In the genomic region with DNA sequence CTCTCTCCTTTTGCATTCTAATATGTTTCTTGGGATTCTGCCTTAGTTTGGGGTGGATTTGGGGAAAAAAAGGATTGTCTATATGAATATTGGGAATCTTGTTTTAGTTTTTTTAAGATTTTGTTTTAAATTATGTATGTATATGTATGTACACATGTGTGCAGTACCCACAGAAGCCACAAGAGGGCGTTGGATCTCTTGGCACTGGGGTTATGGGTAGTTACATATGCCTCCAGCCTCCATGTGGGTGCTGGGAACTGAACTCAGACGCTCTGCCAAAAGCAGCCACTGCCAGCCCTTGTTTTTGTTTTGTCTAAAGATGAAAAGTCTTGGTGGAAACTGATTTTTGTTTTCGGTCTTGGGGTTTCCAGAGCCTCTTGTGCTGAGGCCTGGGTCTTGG, we compare ENCODE assay signal across 17 mouse cellular contexts. TPM values are rescaled to one million over a fixed set of nuclear protein-coding genes. Genes with fewer than 3 reads are reported as not detected.
DNase-seq lines count a peak whose midpoint lies in the region; ATAC-seq and TF ChIP-seq lines count a peak whose summit lies in the region.
"Had no signal": no experiment of that assay in that cellular context is flagged by ENCODE, and none has a peak within 500 bp of the region (broad histone marks: within the 10 kb centered on the region; RNA-seq: fewer than 3 reads in every experiment).

No protein-coding gene starts in this region.

- no peaks in the 10 kb centered on the region for H3K36me3 ChIP-seq in hindbrain, postnatal 0 days (ENCODE audit: insufficient read depth, low read length)
- H3K36me3 ChIP-seq in hindbrain, embryonic 16.5 days (ENCODE audit: control insufficient read depth, insufficient read depth, low read length) = no peaks in the 10 kb centered on the region
- H3K36me3 ChIP-seq: embryonic facial prominence, embryonic 15.5 days; heart, embryonic 15.5 days; hindbrain, embryonic 15.5 days; limb, embryonic 15.5 days; midbrain, embryonic 12.5 days had no signal

- ATAC-seq in hindbrain, postnatal 0 days = no peak
- no peak for ATAC-seq in hindbrain, embryonic 16.5 days

- no peak for DNase-seq in hindbrain, postnatal 0 days (ENCODE audit: low spot score)
- no peak for DNase-seq in lung, adult 2 months
- no peak for DNase-seq in lung, postnatal 36 days
- peak; percentile 53 for DNase-seq in ES-CJ7 (ENCODE audit: low read depth, low spot score)
- no peak for DNase-seq in frontal cortex, postnatal 36 days (ENCODE audit: low spot score in 2 of 2)
- no peak for DNase-seq in adrenal gland, adult 2 months
- DNase-seq: cerebellum, adult 11-12 months; heart, adult 11 months; thymus, adult 18-20 months had no signal

- TF ChIP-seq CTCF in hindbrain, postnatal 0 days (IDR thresholded peaks at IDR 0.05; ENCODE audit: low read depth) = peak; percentile 41; the same call in 1 of the 2 replicates
- TF ChIP-seq CTCF in lung, adult 2 months (IDR thresholded peaks at IDR 0.05; ENCODE audit: insufficient read depth, low read length) = peak; percentile 8; the same call in 1 of the 2 replicates
- TF ChIP-seq CTCF in olfactory bulb, adult 2 months (IDR thresholded peaks at IDR 0.05; ENCODE audit: insufficient read depth, low read depth, low read length) = peak; percentile 47; the same call in 1 of the 2 replicates

- H3K4me2 ChIP-seq in hindbrain, postnatal 0 days (ENCODE audit: low read depth, low read length) = no peak overlapping the region
- no peak overlapping the region for H3K4me2 ChIP-seq in hindbrain, embryonic 16.5 days (ENCODE audit: low read length)
- H3K4me2 ChIP-seq: embryonic facial prominence, embryonic 15.5 days; heart, embryonic 15.5 days; hindbrain, embryonic 15.5 days; limb, embryonic 15.5 days; midbrain, embryonic 12.5 days had no signal

- no peak for TF ChIP-seq POLR2A in lung, adult 2 months (IDR thresholded peaks at IDR 0.05; ENCODE audit: borderline replicate concordance, extremely low read depth, low read depth, low read length)
- TF ChIP-seq POLR2A in olfactory bulb, adult 2 months (IDR thresholded peaks at IDR 0.05; ENCODE audit: insufficient read depth, low read depth, low read length) = no peak

- H3K4me1 ChIP-seq in hindbrain, postnatal 0 days (ENCODE audit: insufficient read depth, low read length) = no peaks in the 10 kb centered on the region
- no peaks in the 10 kb centered on the region for H3K4me1 ChIP-seq in hindbrain, embryonic 16.5 days (ENCODE audit: control insufficient read depth, insufficient read depth, low read depth, low read length)
- H3K4me1 ChIP-seq in lung, adult 2 months (ENCODE audit: control insufficient read depth, insufficient read depth, low read length) = no peaks in the 10 kb centered on the region
- H3K4me1 ChIP-seq in olfactory bulb, adult 2 months (ENCODE audit: control insufficient read depth, insufficient read depth, low read length) = peaks cover 12% of the 10 kb centered on the region
- H3K4me1 ChIP-seq: embryonic facial prominence, embryonic 15.5 days; heart, embryonic 15.5 days; hindbrain, embryonic 15.5 days; limb, embryonic 15.5 days; midbrain, embryonic 12.5 days had no signal

- no peaks in the 10 kb centered on the region for H3K27me3 ChIP-seq in hindbrain, postnatal 0 days (ENCODE audit: insufficient read depth, low read length)
- H3K27me3 ChIP-seq in hindbrain, embryonic 16.5 days (replicated peaks; ENCODE audit: control insufficient read depth, insufficient read depth, low read length) = no peaks in the 10 kb centered on the region
- H3K27me3 ChIP-seq: embryonic facial prominence, embryonic 15.5 days; heart, embryonic 15.5 days; hindbrain, embryonic 15.5 days; limb, embryonic 15.5 days; midbrain, embryonic 12.5 days had no signal

- no peak overlapping the region for H3K4me3 ChIP-seq in hindbrain, postnatal 0 days (ENCODE audit: low read length)
- no peak overlapping the region for H3K4me3 ChIP-seq in hindbrain, embryonic 16.5 days (ENCODE audit: low read length)
- no peak overlapping the region for H3K4me3 ChIP-seq in lung, adult 2 months (replicated peaks; ENCODE audit: extremely low read depth, low read depth, low read length)
- no peak overlapping the region for H3K4me3 ChIP-seq in olfactory bulb, adult 2 months (ENCODE audit: insufficient read depth, low read depth, low read length)
- H3K4me3 ChIP-seq: embryonic facial prominence, embryonic 15.5 days; heart, embryonic 15.5 days; hindbrain, embryonic 15.5 days; limb, embryonic 15.5 days; midbrain, embryonic 12.5 days; myocyte had no signal

- H3K9ac ChIP-seq in hindbrain, postnatal 0 days (replicated peaks; ENCODE audit: low read length) = no peak overlapping the region
- H3K9ac ChIP-seq in hindbrain, embryonic 16.5 days (ENCODE audit: low read depth, low read length) = no peak overlapping the region
- H3K9ac ChIP-seq: embryonic facial prominence, embryonic 15.5 days; heart, embryonic 15.5 days; hindbrain, embryonic 15.5 days; limb, embryonic 15.5 days; midbrain, embryonic 12.5 days had no signal

- H3K9me3 ChIP-seq in hindbrain, postnatal 0 days (ENCODE audit: low read length) = no peaks in the 10 kb centered on the region
- no peaks in the 10 kb centered on the region for H3K9me3 ChIP-seq in hindbrain, embryonic 16.5 days (ENCODE audit: control insufficient read depth, low read length)
- H3K9me3 ChIP-seq: embryonic facial prominence, embryonic 15.5 days; heart, embryonic 15.5 days; hindbrain, embryonic 15.5 days; limb, embryonic 15.5 days; midbrain, embryonic 12.5 days had no signal

- 61% methylated on average over 3 of the region's 3 CpGs for WGBS in hindbrain, postnatal 0 days
- 64% methylated on average over 3 of the region's 3 CpGs for WGBS in hindbrain, embryonic 16.5 days
- 59% methylated on average over 3 of the region's 3 CpGs for WGBS in lung, adult 2 months
- WGBS in olfactory bulb, adult 2 months = 46% methylated on average over 3 of the region's 3 CpGs

- no peak overlapping the region for H3K27ac ChIP-seq in hindbrain, postnatal 0 days
- H3K27ac ChIP-seq in hindbrain, embryonic 16.5 days (ENCODE audit: low read depth, low read length) = no peak overlapping the region
- H3K27ac ChIP-seq in olfactory bulb, adult 2 months (ENCODE audit: insufficient read depth, low read depth, low read length) = peak overlapping the region; percentile 55; the same call in 1 of the 2 replicates
- H3K27ac ChIP-seq: embryonic facial prominence, embryonic 15.5 days; heart, embryonic 15.5 days; hindbrain, embryonic 15.5 days; limb, embryonic 15.5 days; midbrain, embryonic 12.5 days had no signal

RNA-seq across cellular contexts. Expression of gene Fbxo21, which starts 59.6 kb away (rescaled TPM):
- 194 and 198 TPM in 2 replicates for total RNA-seq in hindbrain, postnatal 0 days (2014; rRNA removed)
- polyA plus RNA-seq in hindbrain, postnatal 0 days (2015; fragmentation: Nextera tagmentation; extraction: Ambion mirVana) = 126 and 134 TPM in 2 replicates
- 151 and 167 TPM in 2 replicates for polyA plus RNA-seq in hindbrain, embryonic 16.5 days (2015; fragmentation: Nextera tagmentation; extraction: Ambion mirVana)
- polyA plus RNA-seq in lung, adult 2 months (2012; rRNA removed) = 31.9 and 33.9 TPM in 2 replicates
- polyA plus RNA-seq in olfactory bulb, adult 2 months (2012; ENCODE audit: insufficient read depth, insufficient read length, low replicate concordance, missing spikeins) = not detected in 2 replicates
- total RNA-seq in adrenal gland, adult 2 months (2021) = 10 to 100 TPM; 52.6 to 95.2 TPM
- 93.6 and 106 TPM in 2 replicates for polyA plus RNA-seq in adrenal gland, adult 2 months (2012; rRNA removed)
